Mouse (Mus musculus) MEL (cell line): Measurements from ENCODE around the gene Smarcb1. TPM values are rescaled to one million over a fixed set of nuclear protein-coding genes. Genes with fewer than 3 reads are reported as not detected.

Source experiments
- DNase-seq: peaks from one replicate; pipeline ENCODE4 v3.0.0; 2011; ENCODE audit warnings: low read depth, low spot score
- H3K27ac ChIP-seq: 2 replicates; pipeline ENCODE4 v1.5.1; 2012; ENCODE audit warnings: low read depth, mild to moderate bottlenecking, control low read depth, low read length, moderate library complexity; ENCODE audit not compliant: control insufficient read depth
- H3K27me3 ChIP-seq, 2 experiments: fragments of 150-350 bp in 1 of 2; sonication (generic) in 1 of 2; 2 replicates each; pipeline ENCODE4 v1.6.1; 2012; ENCODE audit warnings: low read length in 2 of 2, mild to moderate bottlenecking in 2 of 2, improper control_type of control experiment in 1 of 2, moderate library complexity in 1 of 2; ENCODE audit not compliant: insufficient read depth in 2 of 2, control insufficient read depth in 1 of 2
- H3K36me3 ChIP-seq, 2 experiments: 2 replicates each; pipeline ENCODE4 v1.6.1; 2012 to 2014; ENCODE audit warnings: low read length in 2 of 2, improper control_type of control experiment in 1 of 2, inconsistent platforms in 1 of 2, mild to moderate bottlenecking in 1 of 2; ENCODE audit not compliant: insufficient read depth in 2 of 2, control insufficient read depth in 1 of 2
- H3K4me1 ChIP-seq, 2 experiments: fragments of 150-350 bp in 1 of 2; sonication (generic) in 1 of 2; 2 replicates each; pipeline ENCODE4 v1.6.1; 2012; ENCODE audit warnings: low read length in 2 of 2, improper control_type of control experiment in 1 of 2, mild to moderate bottlenecking in 1 of 2; ENCODE audit not compliant: insufficient read depth in 2 of 2, control insufficient read depth in 1 of 2
- H3K4me3 ChIP-seq, 2 experiments: fragments of 150-350 bp in 1 of 2; sonication (generic) in 1 of 2; 2 replicates each; pipeline ENCODE4 v1.5.1; 2012; ENCODE audit warnings: low read depth in 2 of 2, low read length in 2 of 2, mild to moderate bottlenecking in 2 of 2, moderate library complexity in 2 of 2, control low read depth in 1 of 2, improper control_type of control experiment in 1 of 2; ENCODE audit not compliant: control insufficient read depth in 1 of 2, insufficient read depth in 1 of 2
- H3K79me2 ChIP-seq: 2 replicates; pipeline ENCODE4 v1.6.1; 2012; ENCODE audit warnings: mild to moderate bottlenecking, low read length, moderate library complexity; ENCODE audit not compliant: control insufficient read depth, poor library complexity, insufficient read depth
- H3K9ac ChIP-seq: 2 replicates; pipeline ENCODE4 v1.6.1; 2012; ENCODE audit warnings: low read depth, mild to moderate bottlenecking, control low read depth, low read length, moderate library complexity; ENCODE audit not compliant: control insufficient read depth, poor library complexity, severe bottlenecking
- H3K9me3 ChIP-seq: fragments of 150-350 bp; sonication (generic); replicated peaks from 2 replicates; pipeline ENCODE4 v1.6.1; 2012; ENCODE audit warnings: mild to moderate bottlenecking, low read length, improper control_type of control experiment, moderate library complexity; ENCODE audit not compliant: insufficient read depth
- CHD2 ChIP-seq: IDR thresholded peaks from 2 replicates; pipeline ENCODE4 v1.6.1; 2011; ENCODE audit warnings: low read length, improper control_type of control experiment
- CTCF ChIP-seq, 3 experiments: IDR thresholded peaks in 2 of 3; conservative IDR thresholded peaks in 1 of 3; 2 replicates each; pipeline ENCODE4 v1.5.1; 2011 to 2012; ENCODE audit warnings: low read length in 3 of 3, low read depth in 2 of 3, mild to moderate bottlenecking in 2 of 3, improper control_type of control experiment in 1 of 3, inconsistent platforms in 1 of 3, mixed read lengths in 1 of 3, moderate library complexity in 1 of 3; ENCODE audit not compliant: control insufficient read depth in 1 of 3, insufficient read depth in 1 of 3, poor library complexity in 1 of 3, severe bottlenecking in 1 of 3
- ELF1 ChIP-seq: IDR thresholded peaks from 2 replicates; pipeline ENCODE4 v1.6.1; 2014; ENCODE audit warnings: low read depth, mild to moderate bottlenecking, inconsistent platforms, low read length, improper control_type of control experiment, moderate library complexity
- EP300 ChIP-seq, 2 experiments: IDR thresholded peaks; 2 replicates each; pipeline ENCODE4 v1.6.1; 2011; ENCODE audit warnings: improper control_type of control experiment in 2 of 2, low read length in 2 of 2, low read depth in 1 of 2, mild to moderate bottlenecking in 1 of 2
- ETS1 ChIP-seq: IDR thresholded peaks from 2 replicates; pipeline ENCODE4 v1.6.1; 2012; ENCODE audit warnings: low read depth, mild to moderate bottlenecking, inconsistent platforms, low read length, improper control_type of control experiment, moderate library complexity
- GABPA ChIP-seq: IDR thresholded peaks from 2 replicates; pipeline ENCODE4 v1.6.1; 2012; ENCODE audit warnings: low read depth, mild to moderate bottlenecking, inconsistent platforms, low read length, improper control_type of control experiment, moderate library complexity
- GATA1 ChIP-seq: IDR thresholded peaks from 2 replicates; pipeline ENCODE4 v1.6.1; 2011; ENCODE audit warnings: low read depth, low read length, improper control_type of control experiment
- HCFC1 ChIP-seq: IDR thresholded peaks from 2 replicates; pipeline ENCODE4 v1.6.1; 2012; ENCODE audit warnings: low read depth, mild to moderate bottlenecking, inconsistent platforms, low read length, improper control_type of control experiment, moderate library complexity
- KAT2A ChIP-seq: conservative IDR thresholded peaks from 2 replicates; pipeline ENCODE4 v1.6.1; 2012; ENCODE audit warnings: low read depth, low read length, improper control_type of control experiment, inconsistent platforms
- MAFK ChIP-seq: IDR thresholded peaks from 2 replicates; pipeline ENCODE4 v1.6.1; 2011; ENCODE audit warnings: low read depth, mild to moderate bottlenecking, low read length, improper control_type of control experiment, borderline replicate concordance
- MXI1 ChIP-seq: IDR thresholded peaks from 2 replicates; pipeline ENCODE4 v1.6.1; 2011; ENCODE audit warnings: mild to moderate bottlenecking, low read depth, low read length, improper control_type of control experiment
- NELFE ChIP-seq: IDR thresholded peaks from 2 replicates; pipeline ENCODE4 v1.6.1; 2011; ENCODE audit warnings: low read depth, low read length, improper control_type of control experiment
- SIN3A ChIP-seq: IDR thresholded peaks from 2 replicates; pipeline ENCODE4 v1.6.1; 2012; ENCODE audit warnings: low read length, improper control_type of control experiment, inconsistent platforms
- SMC3 ChIP-seq: IDR thresholded peaks from 2 replicates; pipeline ENCODE4 v1.6.1; 2011; ENCODE audit warnings: low read depth, low read length, improper control_type of control experiment
- TCF12 ChIP-seq: IDR thresholded peaks from 2 replicates; pipeline ENCODE4 v1.6.1; 2014; ENCODE audit warnings: low read depth, mild to moderate bottlenecking, inconsistent platforms, low read length, improper control_type of control experiment, moderate library complexity
- UBTF ChIP-seq: IDR thresholded peaks from 2 replicates; pipeline ENCODE4 v1.6.1; 2012; ENCODE audit warnings: low read depth, mild to moderate bottlenecking, inconsistent platforms, low read length, improper control_type of control experiment, moderate library complexity, borderline replicate concordance; ENCODE audit not compliant: insufficient read depth
- ZKSCAN1 ChIP-seq: IDR thresholded peaks from 2 replicates; pipeline ENCODE4 v1.6.1; 2012; ENCODE audit warnings: low read depth, mild to moderate bottlenecking, inconsistent platforms, low read length, improper control_type of control experiment, moderate library complexity
- polyA plus RNA-seq, 2 experiments: library from polyadenylated mRNA; stranded (reverse) in 1 of 2; unstranded in 1 of 2; fragments of >175 nt in 1 of 2; fragments of >200 nt in 1 of 2; gene quantifications; 2 replicates each; pipeline versions ENCODE4 v1.2.1 to v1.2.4; 2012; ENCODE audit warnings: low replicate concordance in 2 of 2, low read depth in 1 of 2; ENCODE audit not compliant: insufficient read length in 2 of 2, insufficient read depth in 1 of 2, missing spikeins in 1 of 2
- total RNA-seq: library from RNA; depleted of rRNA; stranded (reverse); fragments of 300-350 nt; gene quantifications from 2 replicates; pipeline ENCODE4 v1.2.3, GENCODE M21; 2012

Smarcb1 gene
- total and polyA plus RNA-seq, 3 experiments = 91.8 to 2,689 (median 117) TPM

GRCm38 (mm10) chr10:75942736-75943477 is 21.5 kb upstream of the Smarcb1 start, which contains the start of gene Vpreb3:
TSS of gene Vpreb3 (plus strand) at chr10:75943057.
- H3K9ac ChIP-seq = peak within 1 kb of the TSS; percentile 18
- H3K27me3 ChIP-seq = no peaks in the 10 kb centered on the region
- H3K4me1 ChIP-seq = peaks cover 8 to 40% of the 10 kb centered on the region in 2 experiments
- peaks cover 0 to 30% of the 10 kb centered on the region in 2 experiments; a peak in 2 of 4 replicates for H3K36me3 ChIP-seq
- peak within 1 kb of the TSS; percentile 6 for H3K27ac ChIP-seq
- DNase-seq = peak; percentile 66
- peak; percentile 4; the same call in 1 of the 2 replicates for TF ChIP-seq TCF12
- no peak for TF ChIP-seq UBTF
- 0 out of 2 replicates have a peak, but pooled peaks have one; percentile 25 for TF ChIP-seq ETS1
- 0 out of 2 replicates have a peak, but pooled peaks have one; percentile 28 for TF ChIP-seq GATA1
- TF ChIP-seq SIN3A = peak; percentile 29; the same call in 1 of the 2 replicates
- TF ChIP-seq GABPA = no peak
- TF ChIP-seq ZKSCAN1 = no peak
- TF ChIP-seq EP300 (IDR thresholded peaks at IDR 0.05; ENCODE audit: low read depth in 1 of 2, low read length in 2 of 2) = peak in 1 of 2 experiments; percentile 33; a peak in 1 of 4 replicates
- TF ChIP-seq CTCF (IDR thresholded peaks at IDR 0.05 in 2 of 3, conservative IDR thresholded peaks at IDR 0.05 in 1 of 3; ENCODE audit: control insufficient read depth in 1 of 3, insufficient read depth in 1 of 3, low read depth in 2 of 3, low read length in 3 of 3, poor library complexity in 1 of 3, severe bottlenecking in 1 of 3) = no peak
- no peaks in the 10 kb centered on the region; the same call in 1 of the 2 replicates for H3K79me2 ChIP-seq
- H3K9me3 ChIP-seq = no peaks in the 10 kb centered on the region
- peak within 1 kb of the TSS; percentile 38 to 50 for H3K4me3 ChIP-seq

GRCm38 (mm10) chr10:75941042-75941824 is 19.8 kb upstream of the Smarcb1 start:
- TF ChIP-seq KAT2A (no peak), MAFK (no peak), NELFE (no peak), CHD2 (no peak), ELF1 (no peak), MXI1 (no peak), SMC3 (no peak), HCFC1 (no peak)
- Histone ChIP-seq H3K36me3 (peaks cover 0 to 40% of the 10 kb centered on the region in 2 experiments; a peak in 2 of 4 replicates), H3K79me2 (peaks cover 4% of the 10 kb centered on the region), H3K4me3 (no peak overlapping the region), H3K27ac (no peak overlapping the region), H3K9ac (no peak overlapping the region), H3K27me3 (no peaks in the 10 kb centered on the region), H3K4me1 (peaks cover 14 to 51% of the 10 kb centered on the region in 2 experiments), H3K9me3 (no peaks in the 10 kb centered on the region)
- no peak for DNase-seq
